Mouse (Mus musculus) adrenal gland, adult 18-20 months (tissue): ENCODE results near the gene Ncaph. TPM values are rescaled to one million over a fixed set of nuclear protein-coding genes. Genes with fewer than 3 reads are reported as not detected.
"Not testable (repeated sequence)": the region's sequence is repeated elsewhere in the genome, so short reads cannot be mapped to it uniquely, and the experiment has no call there.

Source experiments
- DNase-seq, 2 experiments: peaks; one replicate each; pipeline ENCODE4 v3.0.0; 2021 to 2022; ENCODE audit warnings: low spot score in 2 of 2
- long read RNA-seq, 2 experiments: library from polyadenylated mRNA; stranded (forward); transcript quantifications; one replicate each; pipeline ENCODE4 v2.0.0; 2021
- total RNA-seq, 2 experiments: library from RNA; stranded (reverse); gene quantifications; 1 replicate in 1 of 2; 2 replicates in 1 of 2; pipeline ENCODE4 v1.2.3; 2021

Gene Ncaph
- 1 to 10 TPM; 1.3 to 1.9 TPM for total RNA-seq
- long read RNA-seq, experiment 1 = 0 reads
- long read RNA-seq, experiment 2, partial matches to known transcripts = 1 of 2 reads
- long read RNA-seq, experiment 2, other reads (novel, unspliced or antisense) = 0 of 2 reads

DNA sequence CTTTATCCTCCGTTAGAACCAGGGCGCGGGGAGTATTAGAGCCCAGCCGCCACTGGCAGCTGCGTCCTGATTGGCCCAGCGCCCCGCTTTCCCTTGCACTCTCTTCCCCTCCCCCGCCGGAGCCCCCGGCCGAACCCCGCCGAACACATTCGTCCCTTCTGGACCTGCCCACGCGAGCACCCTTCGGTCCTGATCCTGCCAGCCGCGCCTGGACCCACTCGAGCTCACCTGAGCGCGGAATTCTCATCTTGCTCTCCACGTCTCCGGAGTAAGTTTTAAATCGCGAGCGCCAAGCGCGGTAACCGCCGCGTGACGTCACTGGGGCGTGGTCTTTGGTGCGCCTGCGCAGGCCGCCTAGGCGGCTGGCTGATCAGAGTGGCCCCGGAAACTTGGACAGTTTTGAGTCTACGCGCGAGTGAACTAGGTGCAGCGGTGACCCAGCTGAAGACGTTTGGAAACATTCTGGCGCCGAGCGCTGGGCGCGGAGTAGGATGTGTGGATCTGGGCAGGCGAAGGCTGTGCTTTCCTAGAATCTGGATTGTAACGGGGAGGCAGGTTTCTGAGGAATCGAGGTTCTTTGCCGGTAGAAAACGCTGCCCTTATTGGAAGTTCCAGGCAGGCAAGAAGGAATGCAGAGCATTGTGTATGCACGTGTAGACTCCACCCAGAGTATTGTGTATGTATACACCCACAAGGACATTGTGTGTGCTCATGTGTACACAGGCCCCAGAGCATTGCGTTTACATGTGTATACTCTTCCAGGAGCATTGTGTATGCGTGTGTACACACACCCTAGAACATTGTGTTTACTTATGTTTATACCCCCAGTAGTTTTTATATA is at the start of gene Ncaph:
Gene Ncaph (minus strand): TSS at position 334 of the 841 bp plus-strand sequence.
- DNase-seq = peak; percentile 96 to 99

DNA sequence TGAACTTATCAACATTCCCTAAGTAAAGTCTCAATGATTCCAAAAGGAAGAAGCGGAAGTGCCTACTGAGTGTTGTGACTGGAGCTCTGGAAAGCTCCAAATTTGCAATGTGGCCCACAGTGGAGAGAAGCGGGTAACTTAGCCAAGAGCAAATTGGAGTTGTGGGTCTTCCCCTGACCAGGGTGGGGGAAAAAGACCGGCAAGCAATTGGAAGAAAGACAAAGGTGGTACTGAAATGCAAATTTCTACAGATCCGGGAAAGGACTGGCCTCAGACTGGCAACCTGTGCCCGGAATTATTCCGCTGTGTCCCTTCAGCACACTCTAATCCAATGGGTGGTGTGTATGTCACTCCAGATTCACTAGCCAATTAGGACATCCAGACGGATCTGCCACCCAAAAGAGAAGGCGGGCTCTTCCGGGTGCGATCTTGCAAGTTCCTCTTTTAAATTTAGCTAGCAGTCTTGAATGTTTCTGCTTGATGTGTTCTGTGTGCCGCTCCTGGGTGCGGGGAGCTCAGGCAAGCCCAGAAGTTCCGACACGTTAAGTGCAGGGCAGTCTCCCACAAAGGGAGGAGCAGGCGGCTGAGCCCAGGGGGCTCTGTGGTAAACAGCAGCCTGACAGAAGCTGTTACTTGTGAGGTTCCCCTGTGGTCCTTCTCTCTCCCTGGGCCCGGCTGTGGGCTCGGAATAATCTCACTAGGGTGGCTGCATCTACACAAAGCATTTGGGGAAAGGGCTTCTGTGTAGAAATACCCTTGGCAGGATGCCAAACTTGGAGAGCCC is 49.0 kb upstream of the Ncaph start:
- DNase-seq = peak; percentile 57

- DNase-seq = peak in 1 of 2 experiments; percentile 7
These were observed 32.5 kb upstream of the Ncaph start for GRCm38 (mm10) chr2:127166261-127166660.

GRCm38 (mm10) chr2:127165675-127166074 is 31.9 kb upstream of the Ncaph start:
- DNase-seq = no peak

GRCm38 (mm10) chr2:127145699-127146098 is 11.9 kb upstream of the Ncaph start:
- no peak for DNase-seq

DNA sequence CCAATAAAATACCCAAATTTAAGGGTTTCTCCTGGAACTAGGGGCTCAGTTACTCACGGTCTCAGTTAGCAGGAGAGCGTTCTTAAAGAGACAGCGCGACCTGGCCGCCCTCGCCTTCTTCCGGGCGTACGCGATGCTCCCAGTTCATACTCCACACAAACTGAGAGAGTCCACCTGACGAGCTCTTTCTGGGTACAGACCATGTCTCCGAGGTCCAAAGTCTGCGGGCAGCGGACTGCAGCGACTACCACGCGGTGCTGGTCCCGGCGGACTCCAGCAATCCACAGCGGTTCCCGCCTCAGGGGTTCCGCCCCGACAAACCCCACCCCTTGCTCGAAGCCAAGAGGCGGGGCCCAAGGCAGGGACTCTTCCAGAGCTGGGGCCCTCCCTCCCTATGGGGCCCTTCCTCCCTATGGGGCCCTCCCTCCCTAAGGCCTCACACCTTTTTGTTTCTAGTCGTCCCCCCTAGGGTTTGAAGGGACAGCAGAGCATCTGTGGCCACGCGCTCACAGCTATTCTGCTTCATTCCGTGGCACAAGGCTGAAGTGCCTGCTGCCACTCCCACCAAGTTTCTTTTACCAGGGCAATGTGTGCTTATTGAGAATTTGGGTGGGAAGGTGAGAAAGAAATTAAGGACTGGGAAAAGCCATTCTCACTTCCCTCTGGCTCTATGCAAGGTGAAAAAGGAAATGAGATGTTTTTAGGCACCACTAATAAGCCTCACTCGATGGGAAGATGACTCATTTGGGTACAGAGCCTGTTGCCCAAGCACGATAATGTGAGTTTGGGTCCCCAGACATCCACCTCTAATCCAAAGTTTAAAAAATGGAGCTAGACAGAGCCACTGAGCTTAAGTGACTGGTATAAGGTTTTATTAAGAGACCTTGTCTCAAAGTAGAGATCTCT is 9.7 kb upstream of the Ncaph start, which contains the start of gene Itpripl1:
Gene Itpripl1 (minus strand): TSS at position 285 of the 906 bp plus-strand sequence.
- DNase-seq = peak; percentile 65 to 72

GRCm38 (mm10) chr2:127142577-127143157 is 8.9 kb upstream of the Ncaph start:
- DNase-seq = no peak

DNA sequence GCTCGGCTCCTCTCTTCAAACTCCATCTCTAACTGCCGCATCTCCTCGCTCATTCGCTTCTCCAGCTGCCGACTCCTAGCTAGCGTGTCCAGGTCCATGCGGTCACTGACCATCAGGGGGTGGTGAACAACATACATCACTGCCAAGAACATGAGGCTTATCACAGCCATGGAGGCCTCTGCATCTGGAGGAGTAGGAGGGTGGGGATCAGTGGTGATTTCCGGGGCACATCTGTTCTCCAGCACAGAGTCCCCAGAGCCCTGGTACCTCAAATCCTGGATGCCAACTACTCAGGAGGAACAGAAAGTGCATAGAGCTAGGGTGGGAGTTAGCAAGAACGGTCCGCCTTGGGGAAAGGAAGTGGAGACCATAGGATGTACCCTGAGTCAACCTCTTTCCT is 8.3 kb upstream of the Ncaph start:
- DNase-seq = no peak

DNA sequence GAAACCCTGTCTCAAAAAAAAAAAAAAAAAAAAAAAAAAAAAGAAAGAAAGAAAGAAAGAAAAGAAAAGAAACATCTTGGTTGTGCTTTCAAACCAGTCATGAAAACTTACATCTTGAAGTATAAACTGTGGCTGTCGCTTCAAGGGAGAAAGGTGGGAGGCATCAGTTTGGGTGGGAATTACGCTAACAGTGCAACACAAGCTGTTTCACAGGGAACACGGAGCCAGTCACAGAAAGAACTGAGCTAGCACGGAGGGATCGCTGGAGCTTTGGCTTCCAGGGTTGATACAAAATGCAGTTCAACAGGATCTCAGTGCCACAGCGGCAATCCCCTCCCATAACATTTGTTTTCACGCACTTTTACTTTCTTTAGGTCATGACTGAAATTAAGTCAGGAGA is 6.3 kb upstream of the Ncaph start:
- no peak for DNase-seq

- no peak for DNase-seq
These were observed 5.9 kb upstream of the Ncaph start for GRCm38 (mm10) chr2:127139605-127140004.

- DNase-seq = no peak
These were observed 5.3 kb upstream of the Ncaph start for GRCm38 (mm10) chr2:127139094-127139493.

GRCm38 (mm10) chr2:127138449-127138848 is 4.7 kb upstream of the Ncaph start:
- no peak for DNase-seq

DNA sequence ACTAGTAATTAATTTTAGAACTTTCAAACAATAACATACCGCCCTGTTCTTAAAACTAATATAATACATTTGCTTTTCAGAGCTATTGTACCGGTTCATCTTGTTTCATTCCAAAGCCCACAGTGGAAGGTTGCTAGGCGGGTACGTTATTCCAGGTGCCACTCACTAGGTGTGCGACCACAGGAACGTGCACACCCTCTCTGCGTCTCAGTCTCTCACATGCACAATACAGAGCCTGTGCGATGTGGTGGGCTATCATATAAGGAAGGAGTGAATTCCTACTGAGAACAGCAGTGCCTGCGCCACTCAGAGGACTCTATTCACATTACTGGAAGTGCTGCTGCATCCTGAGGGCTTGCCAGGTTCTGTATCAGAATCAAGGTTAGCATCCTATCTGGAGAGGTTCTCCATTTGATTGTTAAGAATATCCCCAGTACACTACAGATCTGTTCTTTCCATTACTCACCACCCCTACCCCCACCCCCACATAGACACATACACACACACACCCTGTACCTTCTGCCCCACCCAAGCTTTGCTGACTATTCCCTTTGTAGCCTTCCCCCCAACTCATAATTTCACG is 4.2 kb upstream of the Ncaph start:
- no peak for DNase-seq

DNA sequence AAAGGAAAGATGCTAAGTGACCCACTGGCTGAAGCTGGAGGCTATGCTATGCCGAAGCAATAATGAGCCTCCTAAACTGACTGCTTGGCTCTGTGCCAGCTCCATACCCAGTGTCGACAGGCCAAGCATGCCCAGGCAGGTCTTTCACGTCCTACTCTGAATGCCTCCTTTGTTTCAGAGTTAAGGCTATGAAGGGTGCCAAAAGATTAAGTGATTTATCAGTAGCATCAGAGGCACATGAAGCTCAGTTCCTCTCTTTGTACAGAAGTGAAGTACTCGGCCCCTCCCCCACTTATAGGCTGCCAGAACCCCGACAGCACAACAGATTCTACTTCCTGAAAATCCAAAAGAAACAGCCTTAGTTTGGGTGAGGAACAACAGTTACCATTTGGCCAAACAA is 3.2 kb upstream of the Ncaph start:
- DNase-seq = no peak

- DNase-seq = not testable (repeated sequence)
These were observed 1.5 kb upstream of the Ncaph start for GRCm38 (mm10) chr2:127135255-127135654.

DNA sequence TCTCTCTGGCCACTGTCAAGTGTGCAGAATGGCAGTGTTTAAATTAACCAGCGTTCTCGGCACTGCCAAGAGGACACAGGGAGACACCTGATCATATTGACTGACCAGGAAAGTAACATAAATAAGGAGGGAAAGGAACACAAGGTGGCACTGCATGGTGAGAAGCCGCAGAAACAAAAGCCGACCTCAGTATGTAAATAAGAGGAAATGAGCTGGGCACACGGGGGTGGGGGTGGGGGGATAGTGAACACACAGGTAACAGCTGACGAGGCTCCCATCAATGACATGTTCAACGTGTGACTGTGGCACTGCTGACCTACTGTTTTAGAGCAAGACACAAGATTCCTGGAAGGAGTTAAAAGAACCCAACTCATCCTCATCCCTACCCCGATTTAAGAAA is 2.4 kb downstream of the Ncaph start:
- no peak for DNase-seq

- no peak for DNase-seq
These were observed 4.8 kb downstream of the Ncaph start for GRCm38 (mm10) chr2:127128926-127129325.

- no peak for DNase-seq
These were observed 12.0 kb downstream of the Ncaph start for GRCm38 (mm10) chr2:127121591-127122235.

DNA sequence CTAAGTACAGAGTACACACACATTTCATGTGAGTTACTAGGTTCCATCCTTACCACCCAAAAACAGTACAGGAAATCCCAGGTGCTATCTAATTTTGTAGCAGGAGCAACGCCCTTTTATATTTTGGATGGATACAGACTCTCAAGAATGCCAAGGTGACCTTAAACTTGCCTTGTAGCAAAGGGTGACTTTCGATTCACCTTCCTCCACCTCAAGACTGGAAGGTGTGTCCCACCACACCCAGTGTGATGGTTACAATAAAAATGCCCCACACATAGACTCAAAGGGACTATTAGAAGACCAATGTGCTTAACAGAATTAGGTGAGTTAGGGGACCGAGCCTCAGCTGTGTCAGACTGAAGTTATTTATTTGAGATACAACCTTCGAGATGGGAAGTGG is 24.8 kb downstream of the Ncaph start:
- no peak for DNase-seq

GRCm38 (mm10) chr2:127092000-127092399 is 41.8 kb downstream of the Ncaph start:
- no peak for DNase-seq
